In genomic region chr4:123216782-123217181, GRCm38 (mm10) we compare ENCODE assay signal across 8 mouse cellular contexts. TPM values are rescaled to one million over a fixed set of nuclear protein-coding genes. Genes with fewer than 3 reads are reported as not detected.
DNase-seq lines count a peak whose midpoint lies in the region; ATAC-seq lines count a peak whose summit lies in the region.

No protein-coding gene starts in this region.

- no peak overlapping the region for H3K9ac ChIP-seq in liver, embryonic 11.5 days (ENCODE audit: low read depth, low read length)

- peaks cover 2% of the 10 kb centered on the region; the same call in 1 of the 2 replicates for H3K27me3 ChIP-seq in liver, embryonic 11.5 days (replicated peaks; ENCODE audit: control insufficient read depth, insufficient read depth, low read length)
- peaks cover 68% of the 10 kb centered on the region for H3K27me3 ChIP-seq in heart, embryonic 10.5 days (ENCODE audit: insufficient read depth, poor library complexity, severe bottlenecking)

- no peaks in the 10 kb centered on the region for H3K9me3 ChIP-seq in liver, embryonic 11.5 days (ENCODE audit: control insufficient read depth, low read length)
- H3K9me3 ChIP-seq in heart, embryonic 10.5 days: no peaks in the 10 kb centered on the region

- H3K4me2 ChIP-seq in liver, embryonic 11.5 days: no peak overlapping the region

- ATAC-seq in liver, embryonic 11.5 days (replicated peaks; ENCODE audit: low FRiP score): no peak

- H3K4me1 ChIP-seq in liver, embryonic 11.5 days (replicated peaks; ENCODE audit: control insufficient read depth, insufficient read depth, low read length): no peaks in the 10 kb centered on the region
- H3K4me1 ChIP-seq in heart, embryonic 10.5 days: peaks cover 7% of the 10 kb centered on the region; the same call in 1 of the 2 replicates

- 9% methylated on average over 1 of the region's 1 CpGs for WGBS in liver, embryonic 11.5 days
- 17% methylated on average over 1 of the region's 1 CpGs for WGBS in heart, embryonic 10.5 days

- H3K27ac ChIP-seq in liver, embryonic 11.5 days (ENCODE audit: low read depth, low read length): no peak overlapping the region
- H3K27ac ChIP-seq in heart, embryonic 10.5 days: no peak overlapping the region

- no peak overlapping the region for H3K4me3 ChIP-seq in liver, embryonic 11.5 days (ENCODE audit: low read depth, low read length)
- H3K4me3 ChIP-seq in heart, embryonic 10.5 days: no peak overlapping the region

- DNase-seq in embryo, embryonic 10.5 days (ENCODE audit: low spot score): peak; percentile 73
- no peak for DNase-seq in embryo, embryonic 10 days (ENCODE audit: low spot score)
- DNase-seq in liver: peak; percentile 26
- no peak for DNase-seq in liver, embryonic 11.5 days (ENCODE audit: low spot score)
- peak; percentile 74 for DNase-seq in NIH3T3 (ENCODE audit: low read depth)
- peak; percentile 39 for DNase-seq in embryo, embryonic 9.5 days (ENCODE audit: extremely low spot score)
- DNase-seq in mesoderm, embryonic 11.5 days (ENCODE audit: low read depth, low spot score): peak; percentile 72
- DNase-seq in heart, embryonic 10.5 days (ENCODE audit: low spot score): no peak

- no peaks in the 10 kb centered on the region for H3K36me3 ChIP-seq in liver, embryonic 11.5 days (ENCODE audit: control insufficient read depth, insufficient read depth, low read length)
- no peaks in the 10 kb centered on the region for H3K36me3 ChIP-seq in heart, embryonic 10.5 days

RNA-seq across cellular contexts. Expression of gene Nt5c1a, which starts 15.5 kb away (rescaled TPM):
- not detected in 2 replicates for polyA plus RNA-seq in liver, embryonic 11.5 days (2014; fragmentation: Nextera tagmentation; extraction: Ambion mirVana)
- 0.31 and 0.46 TPM in 2 replicates for polyA plus RNA-seq in heart, embryonic 10.5 days (2016; fragmentation: Nextera tagmentation; extraction: Ambion mirVana)

RNA-seq across cellular contexts. Expression of gene Heyl, which starts 16.6 kb away (rescaled TPM):
- polyA plus RNA-seq in liver, embryonic 11.5 days (2014; fragmentation: Nextera tagmentation; extraction: Ambion mirVana): 2.4 and 2.5 TPM in 2 replicates
- 3.2 and 3.9 TPM in 2 replicates for polyA plus RNA-seq in heart, embryonic 10.5 days (2016; fragmentation: Nextera tagmentation; extraction: Ambion mirVana)

RNA-seq across cellular contexts. Expression of gene Hpcal4, which starts 33.8 kb away (rescaled TPM):
- polyA plus RNA-seq in liver, embryonic 11.5 days (2014; fragmentation: Nextera tagmentation; extraction: Ambion mirVana): 0.32 and 0.48 TPM in 2 replicates
- polyA plus RNA-seq in heart, embryonic 10.5 days (2016; fragmentation: Nextera tagmentation; extraction: Ambion mirVana): 0.41 and 1.3 TPM in 2 replicates

RNA-seq across cellular contexts. Expression of gene Pabpc4, which starts 45.4 kb away (rescaled TPM):
- 119 and 147 TPM in 2 replicates for polyA plus RNA-seq in liver, embryonic 11.5 days (2014; fragmentation: Nextera tagmentation; extraction: Ambion mirVana)
- 70.4 and 73.3 TPM in 2 replicates for polyA plus RNA-seq in heart, embryonic 10.5 days (2016; fragmentation: Nextera tagmentation; extraction: Ambion mirVana)

Comparison
In these comparisons a context has a peak if more than half of its experiments do, and no peak if none do; other contexts are left out.
1. DNase-seq: peak in embryo, embryonic 10.5 days (single experiment), liver (single experiment), NIH3T3 (single experiment), embryo, embryonic 9.5 days (single experiment) and mesoderm, embryonic 11.5 days (single experiment); none in embryo, embryonic 10 days (single experiment), liver, embryonic 11.5 days (single experiment) and heart, embryonic 10.5 days (single experiment).